Mouse (Mus musculus) hindbrain, embryonic 10.5 days (tissue): ENCODE results near the gene Grwd1. TPM values are rescaled to one million over a fixed set of nuclear protein-coding genes. Genes with fewer than 3 reads are reported as not detected.

Source experiments
- DNase-seq: peaks from one replicate; pipeline ENCODE4 v3.0.0-alpha.2; 2017; ENCODE audit warnings: low spot score
- H3K27ac ChIP-seq: fragments of 300-500 bp; sonication (generic); 2 replicates; pipeline ENCODE4 v1.5.1; 2016; ENCODE audit warnings: mild to moderate bottlenecking, moderate library complexity
- H3K27me3 ChIP-seq: fragments of 300-500 bp; sonication (generic); 2 replicates; pipeline ENCODE4 v1.6.1; 2016; ENCODE audit warnings: mild to moderate bottlenecking; ENCODE audit not compliant: poor library complexity, insufficient read depth, severe bottlenecking
- H3K36me3 ChIP-seq: fragments of 300-500 bp; sonication (generic); 2 replicates; pipeline ENCODE4 v1.6.1; 2016; ENCODE audit warnings: mild to moderate bottlenecking, moderate library complexity
- H3K4me1 ChIP-seq: fragments of 300-500 bp; sonication (generic); replicated peaks from 2 replicates; pipeline ENCODE4 v1.6.1; 2016; ENCODE audit warnings: mild to moderate bottlenecking
- H3K4me3 ChIP-seq: fragments of 300-500 bp; sonication (generic); 2 replicates; pipeline ENCODE4 v1.5.1; 2016; ENCODE audit warnings: mild to moderate bottlenecking, moderate library complexity
- H3K9me3 ChIP-seq: fragments of 300-500 bp; sonication (generic); 2 replicates; pipeline ENCODE4 v1.6.1; 2016; ENCODE audit warnings: mild to moderate bottlenecking, moderate library complexity
- WGBS: fragments of 180-500 bp; shearing (Covaris S2); methylation state at CpG from one replicate; pipeline ENCODE4 v1.1.7; 2016; 5-methylcytosine and 5-hydroxymethylcytosine counted together
- polyA plus RNA-seq: library from polyadenylated mRNA; unstranded; fragments of >200 nt; fragmentation: Nextera tagmentation; extraction: Ambion mirVana; gene quantifications from 2 replicates; pipeline ENCODE4 v1.2.1, GENCODE M21; 2016

The Grwd1 gene
- polyA plus RNA-seq, 1 experiment from 2014 or later = 85.2 TPM

- Histone ChIP-seq H3K4me3 (no peak overlapping the region), H3K27me3 (peaks cover 90% of the 10 kb centered on the region), H3K4me1 (peaks cover 49% of the 10 kb centered on the region), H3K27ac (no peak overlapping the region), H3K36me3 (no peaks in the 10 kb centered on the region), H3K9me3 (no peaks in the 10 kb centered on the region)
- no peak for DNase-seq
- 72% methylated on average over 3 of the region's 3 CpGs for WGBS
These were observed 33.7 kb upstream of the Grwd1 start for GRCm38 (mm10) chr7:45864435-45864834.

GRCm38 (mm10) chr7:45862804-45863203 is 32.1 kb upstream of the Grwd1 start:
- Histone ChIP-seq H3K4me3 (no peak overlapping the region), H3K27ac (no peak overlapping the region), H3K36me3 (no peaks in the 10 kb centered on the region), H3K9me3 (no peaks in the 10 kb centered on the region), H3K27me3 (peaks cover 90% of the 10 kb centered on the region), H3K4me1 (peaks cover 38% of the 10 kb centered on the region)
- DNase-seq = no peak
- WGBS = 89% methylated on average over 7 of the region's 7 CpGs

- WGBS = 66% methylated on average over 4 of the region's 4 CpGs
- peaks cover 88% of the 10 kb centered on the region for H3K27me3 ChIP-seq
These were observed 28.3 kb upstream of the Grwd1 start for GRCm38 (mm10) chr7:45859008-45859407.

GRCm38 (mm10) chr7:45856950-45857901 is 26.5 kb upstream of the Grwd1 start:
- no peaks in the 10 kb centered on the region for H3K9me3 ChIP-seq
- H3K4me1 ChIP-seq = peaks cover 32% of the 10 kb centered on the region
- 3% methylated on average over 30 of the region's 30 CpGs for WGBS
- peaks cover 78% of the 10 kb centered on the region for H3K27me3 ChIP-seq
- DNase-seq = no peak
- H3K27ac ChIP-seq = peak overlapping the region; percentile 54
- no peaks in the 10 kb centered on the region for H3K36me3 ChIP-seq
- H3K4me3 ChIP-seq = peak overlapping the region; percentile 49

More at GRCm38 (mm10) chr7:45859008-45859407, 28.3 kb upstream of the Grwd1 start:
- no peaks in the 10 kb centered on the region for H3K36me3 ChIP-seq
- no peak overlapping the region for H3K4me3 ChIP-seq
- H3K27ac ChIP-seq = no peak overlapping the region
- DNase-seq = no peak
- no peaks in the 10 kb centered on the region for H3K9me3 ChIP-seq
- peaks cover 32% of the 10 kb centered on the region for H3K4me1 ChIP-seq

GRCm38 (mm10) chr7:45853089-45853488 is 22.3 kb upstream of the Grwd1 start:
- no peak for DNase-seq
- WGBS = 83% methylated on average over 12 of the region's 12 CpGs
- Histone ChIP-seq H3K27me3 (peaks cover 63% of the 10 kb centered on the region), H3K27ac (no peak overlapping the region), H3K4me3 (no peak overlapping the region), H3K4me1 (peaks cover 25% of the 10 kb centered on the region), H3K36me3 (no peaks in the 10 kb centered on the region), H3K9me3 (no peaks in the 10 kb centered on the region)

- Histone ChIP-seq H3K27ac (no peak overlapping the region), H3K36me3 (no peaks in the 10 kb centered on the region), H3K9me3 (no peaks in the 10 kb centered on the region), H3K4me3 (no peak overlapping the region), H3K27me3 (peaks cover 45% of the 10 kb centered on the region), H3K4me1 (peaks cover 9% of the 10 kb centered on the region; the same call in 1 of the 2 replicates)
- no peak for DNase-seq
- 73% methylated on average over 3 of the region's 3 CpGs for WGBS
These were observed 19.9 kb upstream of the Grwd1 start for GRCm38 (mm10) chr7:45850661-45851060.

GRCm38 (mm10) chr7:45848447-45849027 is 17.8 kb upstream of the Grwd1 start:
- H3K27me3 ChIP-seq = peaks cover 31% of the 10 kb centered on the region; the same call in 1 of the 2 replicates
- H3K27ac ChIP-seq = no peak overlapping the region
- WGBS = 15% methylated on average over 6 of the region's 6 CpGs
- no peak overlapping the region for H3K4me3 ChIP-seq
- H3K4me1 ChIP-seq = peaks cover 9% of the 10 kb centered on the region; the same call in 1 of the 2 replicates
- no peaks in the 10 kb centered on the region for H3K36me3 ChIP-seq
- DNase-seq = no peak
- no peaks in the 10 kb centered on the region for H3K9me3 ChIP-seq

GRCm38 (mm10) chr7:45842950-45843744 is 12.4 kb upstream of the Grwd1 start:
- peaks cover 19% of the 10 kb centered on the region for H3K27me3 ChIP-seq
- WGBS = 86% methylated on average over 10 of the region's 10 CpGs
- 0 out of 2 replicates have a peak, but pooled peaks cover 2% of the 10 kb centered on the region for H3K4me1 ChIP-seq
- no peaks in the 10 kb centered on the region for H3K9me3 ChIP-seq
- H3K4me3 ChIP-seq = no peak overlapping the region
- H3K36me3 ChIP-seq = no peaks in the 10 kb centered on the region
- DNase-seq = no peak
- H3K27ac ChIP-seq = no peak overlapping the region

- Histone ChIP-seq H3K36me3 (peaks cover 9% of the 10 kb centered on the region), H3K27me3 (peaks cover 69% of the 10 kb centered on the region), H3K4me1 (peaks cover 39% of the 10 kb centered on the region), H3K4me3 (peak overlapping the region; percentile 41), H3K9me3 (0 out of 2 replicates have a peak, but pooled peaks cover 2% of the 10 kb centered on the region), H3K27ac (0 out of 2 replicates have a peak overlapping the region, but pooled peaks have one; percentile 6)
- 3% methylated on average over 31 of the region's 31 CpGs for WGBS
- DNase-seq = no peak
These were observed 3.2 kb upstream of the Grwd1 start for GRCm38 (mm10) chr7:45833924-45834323.

GRCm38 (mm10) chr7:45833148-45833790 is 2.5 kb upstream of the Grwd1 start:
- 3% methylated on average over 86 of the region's 86 CpGs for WGBS
- Histone ChIP-seq H3K9me3 (0 out of 2 replicates have a peak, but pooled peaks cover 2% of the 10 kb centered on the region), H3K27ac (peak overlapping the region; percentile 6; the same call in 1 of the 2 replicates), H3K4me1 (peaks cover 39% of the 10 kb centered on the region), H3K4me3 (peak overlapping the region; percentile 41), H3K36me3 (peaks cover 16% of the 10 kb centered on the region), H3K27me3 (peaks cover 69% of the 10 kb centered on the region)
- no peak for DNase-seq

GRCm38 (mm10) chr7:45832428-45832827 is 1.7 kb upstream of the Grwd1 start:
- peak overlapping the region; percentile 41 for H3K4me3 ChIP-seq
- H3K4me1 ChIP-seq = peaks cover 39% of the 10 kb centered on the region
- 0 out of 2 replicates have a peak, but pooled peaks cover 2% of the 10 kb centered on the region for H3K9me3 ChIP-seq
- H3K27me3 ChIP-seq = peaks cover 63% of the 10 kb centered on the region
- DNase-seq = no peak
- no peak overlapping the region for H3K27ac ChIP-seq
- peaks cover 24% of the 10 kb centered on the region for H3K36me3 ChIP-seq
- whole genome bisulfite sequencing = 10% methylated on average over 30 of the region's 30 CpGs

- 22% methylated on average over 5 of the region's 5 CpGs for WGBS
- Histone ChIP-seq H3K27ac (peak overlapping the region; percentile 90), H3K36me3 (peaks cover 37% of the 10 kb centered on the region), H3K27me3 (peaks cover 52% of the 10 kb centered on the region), H3K4me3 (peak overlapping the region; percentile 98), H3K9me3 (no peaks in the 10 kb centered on the region), H3K4me1 (peaks cover 39% of the 10 kb centered on the region)
- no peak for DNase-seq
These were observed 383 bp upstream of the Grwd1 start for GRCm38 (mm10) chr7:45831128-45831525.
